Mouse (Mus musculus): Measurements from ENCODE around the gene Ipo7. TPM values are rescaled to one million over a fixed set of nuclear protein-coding genes. Genes with fewer than 3 reads are reported as not detected.
"Not testable (repeated sequence)": the region's sequence is repeated elsewhere in the genome, so short reads cannot be mapped to it uniquely, and the experiment has no call there.

The Ipo7 gene
- total RNA-seq, 2 experiments from 2014 or later: 86.7 to 89.1 TPM

DNA sequence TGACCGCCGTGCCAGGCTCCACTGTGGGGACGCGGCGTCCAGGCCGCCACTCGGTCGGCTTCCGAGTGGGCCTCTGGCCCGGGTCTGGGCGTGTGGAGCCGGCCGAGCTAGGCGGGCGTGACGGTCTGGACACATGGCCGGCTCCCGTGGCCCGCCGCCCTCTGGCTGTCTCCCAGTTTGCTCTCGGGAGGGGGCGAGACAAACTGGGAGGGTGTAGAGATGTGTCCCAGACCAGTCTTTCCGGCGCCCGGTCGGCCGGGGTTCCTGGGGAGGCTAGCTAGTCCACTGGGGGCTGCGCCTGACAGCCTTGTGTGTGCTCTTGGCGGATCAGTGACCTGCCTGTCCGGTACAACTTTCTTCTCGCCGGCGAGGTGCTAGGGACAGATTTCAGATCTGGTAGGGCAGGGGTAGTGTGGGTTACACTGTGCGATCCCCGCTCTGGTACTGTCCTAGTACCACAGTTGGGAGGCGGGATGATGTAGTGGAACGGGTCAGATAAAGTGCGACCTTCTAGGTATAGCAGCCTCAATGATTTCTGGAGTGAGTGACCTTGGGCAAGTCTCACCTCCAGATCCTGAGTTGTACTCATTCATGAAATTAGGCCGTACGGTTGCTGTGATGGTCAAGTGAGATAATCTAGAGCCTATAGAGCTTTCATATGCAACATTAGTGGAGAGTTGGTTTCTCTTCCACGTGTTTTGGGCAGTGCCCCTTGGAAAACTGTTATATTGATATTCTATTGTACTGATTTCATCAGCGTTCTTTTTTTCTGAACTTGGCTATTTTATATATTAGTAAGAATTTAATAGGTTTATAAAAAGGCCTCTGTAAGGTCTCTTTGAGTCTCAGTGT is 783 bp downstream of the Ipo7 start:
- DNase-seq (ENCODE audit: low spot score in 2 of 2): peak; percentile 24 to 53

- no peak for DNase-seq (ENCODE audit: low spot score in 2 of 2)
Observed at GRCm38 (mm10) chr7:110023553-110023952, 5.5 kb downstream of the Ipo7 start.

GRCm38 (mm10) chr7:110026594-110026993 is 8.5 kb downstream of the Ipo7 start:
- no peak for DNase-seq (ENCODE audit: low spot score in 2 of 2)

- DNase-seq (ENCODE audit: low spot score in 2 of 2): peak in 1 of 2 experiments; percentile 44
Observed at GRCm38 (mm10) chr7:110028826-110029225, 10.8 kb downstream of the Ipo7 start.

DNA sequence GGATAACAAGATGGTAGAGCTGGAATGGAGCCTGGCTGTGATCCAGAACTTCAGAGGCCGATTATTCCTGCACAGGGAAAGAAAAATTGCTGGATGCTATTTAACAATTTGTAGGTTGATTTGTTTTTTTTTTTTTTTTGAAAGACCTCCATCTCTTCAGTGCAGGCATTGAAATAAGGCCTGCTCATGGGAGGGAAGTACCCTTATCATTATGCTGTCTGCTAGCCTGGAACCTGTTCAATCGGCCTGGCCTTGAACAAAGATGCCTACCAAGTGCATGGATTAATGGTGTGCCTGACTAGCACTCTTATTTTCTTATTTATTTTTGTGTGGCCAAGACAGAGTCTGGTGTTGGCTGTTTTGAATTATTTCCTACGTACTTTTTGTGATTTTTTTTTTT is 12.3 kb downstream of the Ipo7 start:
- DNase-seq (ENCODE audit: low spot score in 2 of 2): no peak

GRCm38 (mm10) chr7:110057723-110058122 is 39.6 kb downstream of the Ipo7 start:
- not testable (repeated sequence) for DNase-seq (ENCODE audit: low spot score in 2 of 2)

GRCm38 (mm10) chr7:110059092-110059785 is 41.2 kb downstream of the Ipo7 start:
- DNase-seq (ENCODE audit: low spot score in 2 of 2): peak in 1 of 2 experiments; percentile 24

DNA sequence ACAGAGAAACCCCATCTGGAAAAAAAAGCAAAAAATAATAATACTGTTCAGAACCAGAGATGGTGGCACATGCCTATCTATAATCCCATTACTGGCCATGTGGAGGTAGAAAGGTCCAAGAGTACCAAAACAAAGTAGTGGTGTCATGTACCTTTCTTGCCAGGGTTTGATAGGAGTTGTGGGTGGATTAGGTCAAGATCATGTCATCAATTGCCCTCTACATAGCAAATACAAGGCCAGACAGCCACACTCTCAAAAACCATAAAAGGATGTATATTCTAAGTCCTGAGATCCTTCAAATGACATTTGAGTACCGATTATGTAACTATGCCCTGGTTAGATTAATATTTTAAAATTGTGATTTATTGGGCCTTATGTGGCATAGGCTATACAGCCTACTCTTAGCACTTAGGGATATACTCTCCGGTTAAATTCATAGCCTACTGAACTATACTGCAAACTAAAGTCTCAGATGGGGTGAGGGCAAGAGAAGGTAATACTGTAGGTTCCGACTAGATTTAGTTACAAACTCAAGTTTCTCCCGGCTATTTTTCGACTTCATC is 42.1 kb downstream of the Ipo7 start:
- DNase-seq (ENCODE audit: low spot score in 2 of 2): peak in 1 of 2 experiments; percentile 36

DNA sequence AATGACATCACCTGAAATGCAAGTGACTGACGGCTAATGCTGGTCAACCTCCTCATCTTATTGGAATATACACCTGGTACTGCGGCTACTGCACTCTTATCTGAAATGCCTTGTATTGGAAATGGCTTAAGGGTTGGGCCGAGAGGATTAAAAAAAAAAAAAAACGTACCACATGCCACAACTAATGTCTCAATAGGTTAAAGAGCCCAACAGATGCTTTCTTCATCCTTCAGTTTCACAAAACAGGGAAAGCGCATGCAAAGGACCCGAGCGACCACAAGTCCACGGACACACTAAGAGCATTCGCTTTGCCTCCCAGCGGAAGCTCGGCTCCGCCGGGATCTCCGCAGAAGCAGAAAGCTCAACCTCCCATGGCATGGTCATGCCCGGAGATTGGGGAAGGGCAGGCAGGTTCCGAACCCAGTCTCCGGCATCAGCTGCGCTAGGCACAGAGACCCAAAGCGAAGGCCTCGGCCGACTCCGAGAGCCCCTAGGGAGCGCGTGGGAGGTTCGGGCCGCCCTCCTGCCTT is 42.7 kb downstream of the Ipo7 start:
- no peak for DNase-seq (ENCODE audit: low spot score in 2 of 2)

DNA sequence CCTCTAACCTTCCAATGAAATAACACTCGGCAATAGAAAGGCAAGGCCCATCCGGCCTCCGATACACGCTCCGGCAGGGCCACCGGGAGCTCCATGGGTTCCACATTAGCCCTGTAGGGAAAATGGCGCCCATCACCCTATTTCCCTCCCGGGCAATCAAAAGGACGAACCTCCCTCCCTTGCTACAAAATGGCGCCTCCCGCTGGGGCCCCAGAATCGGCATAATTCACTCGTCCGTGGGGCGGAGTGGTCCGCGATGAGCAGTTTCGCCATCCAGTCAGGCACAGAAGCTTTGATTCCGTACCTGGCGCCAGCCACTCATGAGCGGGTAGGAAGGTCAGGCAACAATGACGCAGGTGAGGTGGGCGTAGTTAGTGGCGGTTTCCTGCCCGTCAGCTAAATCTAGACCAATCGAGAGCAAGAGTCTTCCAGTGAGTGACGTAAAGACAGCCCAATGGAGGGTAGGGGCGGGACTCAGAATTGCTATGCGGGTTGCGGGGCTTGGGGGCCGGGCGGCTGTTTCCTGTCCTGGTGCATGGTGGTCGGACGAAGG is 43.2 kb downstream of the Ipo7 start, which contains the start of gene Zfp143:
Gene Zfp143, plus strand, starts transcription at position 19 of the 553 bp plus-strand sequence.
- DNase-seq (ENCODE audit: low spot score in 2 of 2): peak; percentile 100

GRCm38 (mm10) chr7:110061752-110062273 is 43.7 kb downstream of the Ipo7 start:
- peak; percentile 78 to 84 for DNase-seq (ENCODE audit: low spot score in 2 of 2)

DNA sequence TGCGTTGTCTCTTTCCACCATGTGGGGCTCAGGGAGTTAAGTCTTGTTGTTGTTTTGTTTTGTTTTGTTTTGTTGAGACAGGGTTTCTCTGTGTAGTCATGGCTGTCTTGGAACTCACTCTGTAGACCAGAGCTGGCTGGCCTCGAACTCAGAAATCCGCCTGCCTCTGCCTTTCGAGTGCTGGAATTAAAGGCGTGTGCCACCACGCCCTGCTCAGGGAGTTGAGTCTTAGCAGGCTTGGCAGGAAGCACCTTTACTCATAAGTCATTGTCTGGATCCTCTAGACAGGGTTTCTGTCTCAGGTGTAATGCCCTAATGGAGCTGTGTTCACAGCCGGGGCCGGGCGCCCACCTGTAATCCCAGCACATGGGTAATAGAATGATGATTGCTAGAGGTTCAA is 45.7 kb downstream of the Ipo7 start:
- no peak for DNase-seq (ENCODE audit: low spot score in 2 of 2)

DNA sequence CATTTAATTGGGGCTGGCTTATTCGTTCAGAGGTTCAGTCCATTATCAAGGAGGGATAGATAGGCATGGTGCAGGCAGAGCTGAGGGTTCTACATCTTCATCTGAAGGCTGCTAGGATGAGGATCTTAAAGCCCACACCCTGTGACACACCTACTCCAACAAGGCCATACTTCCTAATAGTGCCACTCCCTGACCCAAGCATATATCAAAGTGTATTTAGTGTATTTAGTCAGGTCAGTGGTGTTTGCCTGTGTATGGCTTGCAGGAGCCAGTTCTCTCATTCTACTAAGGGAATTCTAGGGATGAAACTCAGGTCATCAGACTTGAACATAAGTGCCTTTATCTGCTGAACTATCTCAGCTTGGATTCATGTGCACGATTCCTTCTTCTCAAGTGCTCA is 51.0 kb downstream of the Ipo7 start:
- DNase-seq (ENCODE audit: low spot score in 2 of 2): no peak

DNA sequence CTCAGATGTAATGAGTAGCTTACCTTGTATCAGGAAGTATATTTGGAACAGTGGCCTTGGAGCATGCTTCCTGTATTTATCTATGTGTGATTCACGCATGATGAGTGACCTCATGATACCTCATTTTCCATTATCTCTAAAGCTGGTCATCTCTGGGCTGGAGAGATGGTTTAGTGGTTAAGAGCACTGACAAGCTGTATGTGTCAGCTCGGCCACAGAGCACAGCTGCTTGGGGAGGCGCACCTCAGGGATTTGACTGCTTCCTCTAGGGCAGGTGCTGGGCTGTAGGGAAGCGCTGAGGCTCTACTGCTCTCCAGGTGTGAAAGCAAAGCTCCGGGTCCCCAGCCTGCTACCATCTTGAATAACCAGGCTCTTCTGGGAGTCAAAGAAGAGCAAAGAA is 60.1 kb downstream of the Ipo7 start:
- DNase-seq (ENCODE audit: low spot score in 2 of 2): no peak

GRCm38 (mm10) chr7:110083386-110084165 is 65.5 kb downstream of the Ipo7 start:
- peak; percentile 41 to 75 for DNase-seq (ENCODE audit: low spot score in 2 of 2)

- DNase-seq (ENCODE audit: low spot score in 2 of 2): no peak
Observed at GRCm38 (mm10) chr7:110085217-110085616, 67.1 kb downstream of the Ipo7 start.

DNA sequence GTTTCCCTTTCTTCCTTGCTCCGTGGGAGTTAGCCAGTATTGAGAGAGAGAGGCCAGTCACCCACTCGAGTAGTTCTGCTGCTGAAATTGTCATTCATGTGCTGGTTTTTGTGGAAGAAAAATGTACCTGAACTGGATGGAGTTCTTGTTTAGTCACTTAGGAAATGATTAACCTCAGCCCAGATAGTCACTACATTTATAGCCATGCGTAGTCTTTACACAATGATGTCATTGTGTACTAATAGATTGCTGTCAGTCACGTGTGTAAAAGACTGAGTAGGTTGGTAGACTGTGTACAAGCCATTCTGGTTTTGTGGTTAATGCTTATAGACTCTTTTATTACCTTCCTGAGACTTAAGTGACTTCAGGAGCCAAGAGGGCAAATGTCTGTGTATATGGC is 69.8 kb downstream of the Ipo7 start:
- DNase-seq (ENCODE audit: low spot score in 2 of 2): no peak

- peak in 1 of 2 experiments; percentile 13 for DNase-seq (ENCODE audit: low spot score in 2 of 2)
Observed at GRCm38 (mm10) chr7:110091670-110092069, 73.6 kb downstream of the Ipo7 start.

DNA sequence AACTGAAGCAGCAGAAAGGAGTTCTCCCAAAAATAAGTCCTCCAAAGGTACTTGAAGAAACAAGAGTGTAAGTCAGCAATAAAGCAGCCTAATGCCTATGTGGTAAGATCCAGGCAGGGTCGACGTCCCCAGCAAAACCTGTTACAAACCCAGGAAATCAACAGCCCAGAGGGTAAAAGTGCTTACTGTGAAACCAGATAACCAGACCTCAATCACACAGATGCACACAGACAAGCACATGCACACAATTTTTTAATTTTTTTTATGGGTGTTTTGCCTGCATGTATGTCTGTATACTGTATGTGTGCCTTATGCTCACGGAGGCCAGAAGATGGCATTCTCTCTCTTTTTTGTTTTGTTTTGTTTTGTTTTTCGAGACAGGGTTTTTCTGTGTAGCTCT is 78.3 kb downstream of the Ipo7 start:
- DNase-seq (ENCODE audit: low spot score in 2 of 2): no peak

GRCm38 (mm10) chr7:110097106-110097793 is 79.2 kb downstream of the Ipo7 start:
- no peak for DNase-seq (ENCODE audit: low spot score in 2 of 2)

Data from layer of hippocampus, postnatal 14 days (tissue).